Mouse (Mus musculus): Measurements from ENCODE around the gene Ccpg1os. TPM values are rescaled to one million over a fixed set of nuclear protein-coding genes. Genes with fewer than 3 reads are reported as not detected.

Ccpg1os gene
- polyA plus RNA-seq (2016; fragmentation: Nextera tagmentation; extraction: Ambion mirVana), result 11.5 and 12.9 TPM in 2 replicates

DNA sequence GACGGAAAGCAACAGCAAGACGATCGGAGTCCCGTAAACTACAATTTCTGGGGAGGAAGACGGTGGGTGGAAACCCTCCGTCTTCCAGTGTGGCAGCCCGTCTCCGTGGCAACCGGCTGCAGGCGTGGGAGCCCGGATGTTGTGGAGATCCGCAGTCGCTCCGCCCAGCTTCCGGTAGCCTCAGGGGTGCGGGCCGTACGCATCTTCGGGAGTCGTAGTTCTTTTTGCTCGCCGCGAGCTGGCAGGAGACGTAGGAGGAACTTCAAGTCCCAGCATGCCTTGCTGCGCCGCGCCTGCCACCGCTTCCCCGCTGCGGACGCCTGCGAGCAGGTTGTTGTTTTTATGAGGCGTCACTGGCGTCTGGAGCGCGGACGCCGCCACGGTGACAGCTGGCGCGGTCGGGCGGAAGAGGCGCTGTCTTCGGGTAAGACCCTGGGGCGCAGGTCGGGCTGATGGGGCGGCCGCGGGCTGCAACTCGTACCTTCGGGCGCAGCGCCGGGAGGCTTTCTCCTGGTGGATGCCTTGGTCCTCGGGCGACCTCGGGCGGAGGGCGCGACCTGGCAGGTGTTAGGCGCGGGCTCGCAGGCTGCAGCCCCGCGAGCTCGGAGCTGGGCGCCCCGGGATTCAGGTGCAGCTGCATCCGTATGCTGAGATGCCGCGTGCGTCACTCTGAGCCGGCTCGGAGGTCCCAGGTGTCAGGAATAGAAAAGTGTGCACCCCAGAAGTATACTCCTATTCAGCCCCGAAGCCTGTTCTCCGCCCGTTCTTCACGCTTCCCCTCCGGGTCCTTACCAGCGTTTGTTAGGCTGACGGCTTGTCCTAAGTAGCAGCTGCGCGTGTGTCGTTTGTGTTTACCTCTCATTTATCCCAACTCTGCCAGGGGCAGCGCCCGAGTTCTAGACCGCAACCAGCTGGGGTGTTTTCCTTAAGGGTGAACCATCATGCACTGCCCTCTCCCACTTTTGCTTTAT is at the start of gene Ccpg1os, which contains the start of gene Ccpg1:
Gene Ccpg1os, minus strand, starts transcription at position 133 of the 971 bp plus-strand sequence.
Gene Ccpg1, plus strand, starts transcription at position 180 of the 971 bp plus-strand sequence.
- H3K27me3 ChIP-seq (ENCODE audit: insufficient read depth, poor library complexity, severe bottlenecking), result no peaks in the 10 kb centered on the region
- H3K27ac ChIP-seq, result peak within 1 kb of the TSS; percentile 77
- H3K4me1 ChIP-seq, result peaks cover 11% of the 10 kb centered on the region
- no peaks in the 10 kb centered on the region for H3K36me3 ChIP-seq
- no peaks in the 10 kb centered on the region for H3K9me3 ChIP-seq
- peak within 1 kb of the TSS; percentile 91 for H3K4me3 ChIP-seq
- under 1% methylated on average over 88 of the region's 88 CpGs for WGBS
- peak; percentile 99 for DNase-seq (ENCODE audit: low spot score)

DNA sequence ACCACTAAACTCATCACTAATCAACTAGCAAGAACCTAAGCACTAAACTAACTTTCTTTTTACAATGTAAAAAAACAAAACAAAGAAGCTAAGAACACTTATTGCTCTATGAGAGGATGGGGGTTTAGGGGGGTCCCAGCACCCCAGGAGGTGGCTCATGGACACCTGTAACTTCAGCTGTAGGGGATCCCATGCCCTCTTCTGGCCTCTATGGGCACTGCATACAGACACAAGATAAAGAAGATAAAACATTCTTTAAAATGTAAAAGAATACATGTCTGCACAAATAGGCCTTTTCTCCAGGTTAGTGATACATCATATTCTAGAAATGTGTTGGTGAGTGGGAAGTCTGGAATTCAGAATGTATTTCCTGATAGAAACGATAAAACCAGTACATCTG is 48.2 kb upstream of the Ccpg1os start:
- Histone ChIP-seq H3K9me3 (no peaks in the 10 kb centered on the region), H3K27me3 (ENCODE audit: insufficient read depth, poor library complexity, severe bottlenecking) (no peaks in the 10 kb centered on the region), H3K4me3 (no peak overlapping the region), H3K4me1 (no peaks in the 10 kb centered on the region), H3K27ac (no peak overlapping the region), H3K36me3 (peaks cover 42% of the 10 kb centered on the region)
- no peak for DNase-seq (ENCODE audit: low spot score)
- 92% methylated on average over 1 of the region's 1 CpGs for WGBS

DNA sequence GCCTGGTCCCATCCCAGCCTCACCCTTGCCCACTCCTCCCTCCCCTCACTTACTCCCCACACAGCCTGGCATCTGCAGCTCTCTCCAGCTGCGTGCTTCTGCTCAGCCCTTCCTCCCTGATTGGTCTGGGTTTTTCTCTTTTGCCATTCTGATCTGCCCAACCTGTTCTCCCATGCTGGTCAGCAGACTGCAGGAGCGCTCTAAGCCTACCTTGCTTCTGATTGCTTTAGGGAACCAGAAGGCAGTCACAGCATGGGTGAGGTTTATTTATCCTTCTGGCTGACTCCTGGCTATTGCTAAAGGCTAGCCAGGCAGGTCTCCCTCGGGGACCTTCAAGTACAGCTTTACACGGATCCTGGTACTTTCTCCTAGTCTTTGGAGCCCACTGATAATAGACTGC is 46.2 kb upstream of the Ccpg1os start:
- DNase-seq (ENCODE audit: low spot score), result no peak
- Histone ChIP-seq H3K4me1 (peaks cover 1% of the 10 kb centered on the region; the same call in 1 of the 2 replicates), H3K36me3 (peaks cover 42% of the 10 kb centered on the region), H3K27me3 (ENCODE audit: insufficient read depth, poor library complexity, severe bottlenecking) (no peaks in the 10 kb centered on the region), H3K27ac (no peak overlapping the region), H3K9me3 (no peaks in the 10 kb centered on the region), H3K4me3 (no peak overlapping the region)
- 57% methylated on average over 4 of the region's 4 CpGs for WGBS

DNA sequence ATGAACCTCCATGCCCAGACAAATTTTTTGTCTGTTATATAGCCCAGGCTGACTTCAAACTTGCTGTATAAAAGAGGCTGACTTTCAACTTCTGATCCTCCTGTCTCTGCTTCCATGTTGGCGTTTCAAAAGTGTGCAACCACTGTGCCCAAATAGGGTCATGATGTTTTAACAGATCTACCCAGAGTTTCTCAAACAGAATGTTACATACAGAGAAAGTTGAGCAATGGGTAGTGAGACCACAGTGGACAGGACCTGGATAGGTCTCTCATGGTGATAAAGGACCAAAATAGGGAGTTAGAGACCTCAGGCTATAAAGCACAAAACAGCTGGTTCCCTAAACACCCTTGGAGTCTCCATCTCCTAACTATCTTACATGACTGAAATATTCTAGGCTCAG is 45.3 kb upstream of the Ccpg1os start:
- Histone ChIP-seq H3K9me3 (no peaks in the 10 kb centered on the region), H3K36me3 (peaks cover 42% of the 10 kb centered on the region), H3K27me3 (ENCODE audit: insufficient read depth, poor library complexity, severe bottlenecking) (no peaks in the 10 kb centered on the region), H3K4me3 (no peak overlapping the region), H3K4me1 (peaks cover 10% of the 10 kb centered on the region), H3K27ac (no peak overlapping the region)
- DNase-seq (ENCODE audit: low spot score), result no peak
- 88% methylated on average over 1 of the region's 1 CpGs for WGBS

DNA sequence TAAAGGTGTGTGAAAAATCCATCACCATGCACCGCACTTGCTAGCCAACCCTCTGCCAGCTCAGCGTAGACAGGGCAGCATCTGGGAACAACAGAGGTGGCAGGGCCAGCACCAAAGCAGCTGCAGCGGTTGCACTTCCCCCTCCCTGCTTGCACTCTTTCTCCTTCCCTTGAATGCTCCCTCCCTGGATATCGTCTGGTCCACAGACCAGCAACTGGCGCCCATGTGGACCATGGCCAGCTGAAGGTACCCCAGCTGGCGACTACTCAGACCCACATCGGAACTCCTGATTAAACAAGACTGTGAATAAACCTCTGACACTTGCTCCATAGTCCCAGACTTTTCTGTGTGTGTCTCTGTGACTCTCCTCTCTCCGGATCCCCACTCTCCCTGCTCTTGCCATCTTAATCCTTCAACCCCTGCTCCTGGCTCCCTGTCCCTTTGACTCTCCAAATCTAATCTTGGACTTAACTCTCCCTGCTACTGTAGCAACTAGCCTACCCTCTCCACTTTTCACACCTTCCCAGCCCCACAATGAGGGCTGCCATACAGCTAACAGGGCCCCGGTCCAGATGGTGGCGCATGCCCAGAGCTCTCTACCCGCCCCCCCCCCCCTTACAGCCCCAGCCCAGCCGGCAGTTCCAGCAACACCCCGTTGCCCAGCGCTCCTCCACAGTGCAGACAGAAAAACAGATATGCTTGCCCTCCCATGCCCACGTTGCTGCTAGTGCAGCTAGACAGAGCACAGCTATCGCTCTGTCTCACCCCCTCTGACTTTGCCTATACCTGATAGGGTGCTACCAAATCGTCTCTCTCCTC is 40.8 kb upstream of the Ccpg1os start:
- H3K27ac ChIP-seq, result peak overlapping the region; percentile 72

DNA sequence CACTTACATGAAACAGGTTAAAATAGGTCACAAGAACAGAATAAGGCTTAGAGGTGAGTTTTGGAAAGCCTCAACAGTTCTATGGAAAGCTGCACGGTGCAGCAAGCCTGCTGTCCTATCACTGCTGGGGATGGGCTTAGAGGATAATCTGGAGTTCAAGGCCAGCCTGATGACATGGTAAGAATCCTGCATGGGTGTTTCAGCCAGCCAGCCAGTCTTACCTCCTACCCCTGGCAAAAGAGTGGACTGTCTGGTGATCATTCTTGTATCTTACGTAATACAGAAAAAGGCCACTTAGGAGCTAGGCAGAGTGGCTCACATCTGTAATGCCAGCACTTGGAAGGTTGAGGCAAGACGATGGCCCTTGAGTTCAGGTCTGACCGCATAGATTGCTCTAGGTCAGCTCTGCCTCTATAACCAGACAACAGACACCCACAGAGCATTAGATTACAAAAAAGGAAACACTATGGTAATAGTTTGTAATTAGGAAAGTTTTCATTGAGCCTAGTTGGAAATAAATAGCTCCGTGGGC is 35.5 kb upstream of the Ccpg1os start:
- Histone ChIP-seq H3K9me3 (no peaks in the 10 kb centered on the region), H3K27me3 (ENCODE audit: insufficient read depth, poor library complexity, severe bottlenecking) (no peaks in the 10 kb centered on the region), H3K36me3 (peaks cover 52% of the 10 kb centered on the region), H3K4me1 (peaks cover under 1% of the 10 kb centered on the region), H3K4me3 (no peak overlapping the region), H3K27ac (no peak overlapping the region)
- DNase-seq (ENCODE audit: low spot score), result no peak
- 91% methylated on average over 5 of the region's 5 CpGs for WGBS

More for the DNA sequence above, 40.8 kb upstream of the Ccpg1os start:
- 15% methylated on average over 16 of the region's 17 CpGs for WGBS
- peak; percentile 81 for DNase-seq (ENCODE audit: low spot score)
- no peaks in the 10 kb centered on the region for H3K9me3 ChIP-seq
- peaks cover 27% of the 10 kb centered on the region for H3K36me3 ChIP-seq
- peaks cover 10% of the 10 kb centered on the region for H3K4me1 ChIP-seq
- H3K4me3 ChIP-seq, result peak overlapping the region; percentile 43
- H3K27me3 ChIP-seq (ENCODE audit: insufficient read depth, poor library complexity, severe bottlenecking), result no peaks in the 10 kb centered on the region

DNA sequence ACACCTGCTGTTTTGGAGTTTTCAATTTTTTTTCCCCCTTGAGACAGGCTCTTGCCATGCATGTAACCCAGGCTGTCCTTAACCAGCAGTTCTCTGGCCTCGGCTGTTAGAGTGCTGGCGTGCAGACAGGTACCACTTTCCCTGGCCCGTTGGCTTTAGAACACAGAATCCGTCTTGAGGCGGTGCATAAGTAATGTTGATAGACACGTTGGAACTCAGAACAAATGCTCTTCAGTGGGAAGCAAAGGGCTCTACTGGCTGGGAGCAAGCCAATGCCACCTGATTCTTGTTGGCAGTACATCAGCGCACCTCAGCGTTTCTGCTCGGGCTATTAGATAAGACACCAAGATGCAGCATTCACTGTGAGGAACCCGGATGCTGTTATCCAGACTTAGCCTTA is 34.7 kb upstream of the Ccpg1os start:
- Histone ChIP-seq H3K36me3 (peaks cover 53% of the 10 kb centered on the region), H3K4me1 (no peaks in the 10 kb centered on the region), H3K27ac (no peak overlapping the region), H3K9me3 (no peaks in the 10 kb centered on the region), H3K4me3 (no peak overlapping the region), H3K27me3 (ENCODE audit: insufficient read depth, poor library complexity, severe bottlenecking) (no peaks in the 10 kb centered on the region)
- DNase-seq (ENCODE audit: low spot score), result no peak
- 87% methylated on average over 10 of the region's 10 CpGs for WGBS

DNA sequence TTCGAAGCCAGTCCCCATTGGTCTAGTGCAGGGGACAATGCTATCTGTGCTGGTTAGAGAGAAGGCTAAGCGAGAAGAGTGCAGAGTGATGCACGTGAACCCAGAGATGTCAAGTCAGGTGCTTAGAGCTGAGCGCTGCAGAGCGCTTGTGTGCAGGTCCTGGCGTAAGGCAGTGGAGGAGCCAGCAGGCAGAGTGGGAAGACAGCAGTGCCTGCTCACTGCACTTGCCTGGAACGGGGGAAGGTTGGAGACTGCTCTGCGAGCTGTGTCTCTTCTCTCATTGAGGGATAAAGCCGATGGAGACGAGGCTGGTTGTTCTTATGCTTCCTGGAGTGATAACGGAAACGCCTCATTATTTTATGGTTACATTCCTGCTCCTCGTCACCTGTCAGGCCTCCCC is 29.5 kb upstream of the Ccpg1os start:
- Histone ChIP-seq H3K4me1 (no peaks in the 10 kb centered on the region), H3K36me3 (peaks cover 48% of the 10 kb centered on the region), H3K4me3 (no peak overlapping the region), H3K27me3 (ENCODE audit: insufficient read depth, poor library complexity, severe bottlenecking) (no peaks in the 10 kb centered on the region), H3K9me3 (no peaks in the 10 kb centered on the region), H3K27ac (no peak overlapping the region)
- no peak for DNase-seq (ENCODE audit: low spot score)
- 66% methylated on average over 13 of the region's 13 CpGs for WGBS

DNA sequence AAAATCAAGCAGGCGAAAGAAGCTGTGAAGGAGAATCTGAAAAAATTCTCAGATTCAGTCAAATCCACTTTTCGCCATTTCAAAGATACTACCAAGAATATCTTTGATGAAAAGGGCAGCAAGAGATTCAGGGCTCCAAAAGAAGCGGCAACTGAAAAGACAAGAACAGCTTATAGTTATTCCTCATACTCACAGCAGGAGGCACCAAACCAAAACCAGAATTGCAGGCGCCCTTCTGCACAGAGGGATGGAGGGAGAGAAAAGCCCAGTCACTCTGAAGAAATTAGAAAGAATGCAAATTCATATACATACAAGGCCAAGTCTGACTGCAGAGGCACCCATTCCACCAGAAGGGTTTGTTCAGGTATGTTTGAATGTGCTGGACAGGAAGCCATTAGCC is 27.4 kb upstream of the Ccpg1os start:
- Histone ChIP-seq H3K4me1 (no peaks in the 10 kb centered on the region), H3K9me3 (no peaks in the 10 kb centered on the region), H3K4me3 (no peak overlapping the region), H3K36me3 (peaks cover 33% of the 10 kb centered on the region), H3K27me3 (ENCODE audit: insufficient read depth, poor library complexity, severe bottlenecking) (no peaks in the 10 kb centered on the region), H3K27ac (no peak overlapping the region)
- WGBS, result 78% methylated on average over 4 of the region's 4 CpGs
- DNase-seq (ENCODE audit: low spot score), result no peak

DNA sequence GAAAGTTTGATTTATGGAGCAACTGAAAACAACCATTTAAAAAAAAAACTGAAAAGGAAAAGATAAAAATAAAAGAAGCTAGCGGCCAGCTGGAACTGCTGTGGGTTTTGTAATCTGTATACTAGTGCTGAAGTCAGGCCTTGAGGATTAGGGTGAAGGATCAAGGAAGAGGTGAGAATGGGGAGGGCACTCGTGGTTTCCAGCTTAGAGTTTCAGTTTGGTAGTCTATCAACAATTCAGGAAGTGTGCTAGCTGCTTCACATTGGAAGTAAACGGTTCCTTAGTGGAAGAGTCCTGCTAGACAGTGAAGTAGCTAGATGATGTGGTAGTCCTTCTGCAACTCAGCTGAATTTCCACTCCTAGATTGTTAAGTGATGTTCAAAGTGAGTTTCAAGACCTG is 23.2 kb upstream of the Ccpg1os start:
- H3K4me3 ChIP-seq, result no peak overlapping the region
- H3K27ac ChIP-seq, result no peak overlapping the region
- no peak for DNase-seq (ENCODE audit: low spot score)
- WGBS, result 68% methylated on average over 3 of the region's 3 CpGs
- no peaks in the 10 kb centered on the region for H3K4me1 ChIP-seq
- H3K9me3 ChIP-seq, result no peaks in the 10 kb centered on the region
- H3K36me3 ChIP-seq, result peaks cover 13% of the 10 kb centered on the region
- H3K27me3 ChIP-seq (ENCODE audit: insufficient read depth, poor library complexity, severe bottlenecking), result no peaks in the 10 kb centered on the region

DNA sequence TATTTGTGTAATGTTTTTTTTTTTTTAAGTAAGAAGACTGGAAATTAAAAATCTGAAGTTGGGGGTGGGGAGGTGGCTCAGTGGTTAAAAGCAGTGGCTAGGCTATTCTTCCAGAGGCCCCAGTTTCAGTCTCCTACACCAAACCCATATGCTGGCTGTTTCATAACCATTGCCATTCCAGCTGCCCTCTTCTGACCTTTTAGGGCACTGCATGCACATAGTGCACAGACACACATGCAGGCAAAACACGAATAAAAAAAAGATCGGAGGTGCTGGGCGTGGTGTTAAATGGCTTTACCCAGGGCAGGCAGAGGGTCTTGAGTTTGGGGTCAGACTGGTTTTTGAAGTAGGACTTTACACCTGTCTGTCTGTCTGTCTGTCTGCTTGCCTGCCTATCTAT is 21.0 kb upstream of the Ccpg1os start:
- DNase-seq (ENCODE audit: low spot score), result no peak
- Histone ChIP-seq H3K9me3 (no peaks in the 10 kb centered on the region), H3K4me3 (no peak overlapping the region), H3K27ac (no peak overlapping the region), H3K4me1 (no peaks in the 10 kb centered on the region), H3K27me3 (ENCODE audit: insufficient read depth, poor library complexity, severe bottlenecking) (no peaks in the 10 kb centered on the region), H3K36me3 (peaks cover 9% of the 10 kb centered on the region; the same call in 1 of the 2 replicates)
- WGBS, result 88% methylated on average over 3 of the region's 3 CpGs

DNA sequence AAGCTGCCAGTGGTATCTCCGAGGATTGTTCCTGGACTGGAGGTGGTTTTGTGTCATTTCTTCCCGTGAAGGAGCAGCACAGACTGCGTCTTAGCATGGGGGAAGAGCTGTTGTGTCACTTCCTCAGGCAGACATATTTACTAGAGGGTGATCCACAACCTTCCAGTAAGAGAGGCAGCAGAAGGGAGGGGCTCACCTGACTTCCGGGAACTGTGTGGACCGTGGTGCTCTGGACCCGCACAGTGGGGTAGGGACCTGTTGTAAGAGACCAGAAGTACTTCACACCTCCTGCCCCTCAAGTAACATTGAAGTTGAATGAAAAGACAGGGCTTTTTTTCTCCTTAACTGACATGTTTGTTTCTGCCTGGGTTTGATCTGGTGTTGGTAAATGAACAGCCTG is 19.9 kb upstream of the Ccpg1os start:
- 81% methylated on average over 6 of the region's 6 CpGs for WGBS
- no peaks in the 10 kb centered on the region for H3K27me3 ChIP-seq (ENCODE audit: insufficient read depth, poor library complexity, severe bottlenecking)
- H3K27ac ChIP-seq, result no peak overlapping the region
- no peaks in the 10 kb centered on the region for H3K4me1 ChIP-seq
- no peak for DNase-seq (ENCODE audit: low spot score)
- peaks cover 9% of the 10 kb centered on the region; the same call in 1 of the 2 replicates for H3K36me3 ChIP-seq
- no peaks in the 10 kb centered on the region for H3K9me3 ChIP-seq
- H3K4me3 ChIP-seq, result no peak overlapping the region

Data from heart, embryonic 10.5 days (tissue).